ENCODE assay signal across 8 mouse cellular contexts in the genomic region with DNA sequence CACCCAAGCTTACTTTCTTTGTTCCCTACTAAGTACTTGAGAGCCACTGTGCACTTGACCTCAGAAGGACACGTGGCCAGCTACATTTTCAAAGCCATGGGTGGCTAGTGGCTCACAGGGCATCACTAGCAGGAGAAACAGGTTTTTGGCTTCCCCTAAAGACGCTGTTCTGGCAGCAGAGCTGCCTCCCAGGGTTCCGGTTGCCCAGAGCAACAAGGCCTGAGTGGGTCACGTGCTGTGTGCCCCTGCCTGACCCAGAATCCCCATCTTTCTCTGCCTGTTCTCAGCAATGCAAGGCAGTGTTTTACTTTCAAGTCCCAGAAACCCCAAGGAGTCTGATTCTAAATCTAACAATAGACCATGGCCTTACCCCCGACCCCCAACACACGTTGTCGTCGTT.
DNase-seq lines count a peak whose midpoint lies in the region; ATAC-seq lines count a peak whose summit lies in the region.

No protein-coding gene starts in this region.

- H3K4me1 ChIP-seq in hindbrain, embryonic 10.5 days (replicated peaks), result peaks cover 20% of the 10 kb centered on the region
- peaks cover 19% of the 10 kb centered on the region for H3K4me1 ChIP-seq in midbrain, embryonic 16.5 days (ENCODE audit: control insufficient read depth, insufficient read depth, low read length)

- H3K4me2 ChIP-seq in midbrain, embryonic 16.5 days (ENCODE audit: low read length), result no peak overlapping the region

- H3K4me3 ChIP-seq in hindbrain, embryonic 10.5 days, result no peak overlapping the region
- no peak overlapping the region for H3K4me3 ChIP-seq in midbrain, embryonic 16.5 days (ENCODE audit: low read depth, low read length)

- H3K9ac ChIP-seq in midbrain, embryonic 16.5 days (ENCODE audit: low read depth, low read length), result no peak overlapping the region

- peak; percentile 25; the same call in 1 of the 2 replicates for ATAC-seq in frontal cortex, adult (ENCODE audit: low TSS enrichment)
- peak; percentile 86 for ATAC-seq in midbrain, embryonic 16.5 days

- DNase-seq in frontal cortex, postnatal 14 days (ENCODE audit: low spot score in 2 of 2), result no peak
- DNase-seq in cerebellum, adult 9-11 months, result peak; percentile 88
- peak; percentile 59 for DNase-seq in hindbrain, embryonic 10.5 days (ENCODE audit: low spot score)
- DNase-seq in adrenal gland, postnatal 4 days (ENCODE audit: low spot score in 2 of 2), result no peak
- DNase-seq in adrenal gland, postnatal 36 days, result no peak
- DNase-seq in urinary bladder, postnatal 4 days (ENCODE audit: low spot score in 2 of 2), result no peak

- no peaks in the 10 kb centered on the region for H3K36me3 ChIP-seq in hindbrain, embryonic 10.5 days
- H3K36me3 ChIP-seq in midbrain, embryonic 16.5 days (ENCODE audit: control insufficient read depth, insufficient read depth, low read length), result no peaks in the 10 kb centered on the region

- no peaks in the 10 kb centered on the region for H3K9me3 ChIP-seq in hindbrain, embryonic 10.5 days
- H3K9me3 ChIP-seq in midbrain, embryonic 16.5 days (replicated peaks; ENCODE audit: control insufficient read depth, low read length, poor library complexity, severe bottlenecking), result no peaks in the 10 kb centered on the region

- H3K27me3 ChIP-seq in hindbrain, embryonic 10.5 days (ENCODE audit: insufficient read depth, poor library complexity, severe bottlenecking), result no peaks in the 10 kb centered on the region
- H3K27me3 ChIP-seq in midbrain, embryonic 16.5 days (ENCODE audit: control insufficient read depth, insufficient read depth, low read depth, low read length), result no peaks in the 10 kb centered on the region

- peak overlapping the region; percentile 72 for H3K27ac ChIP-seq in hindbrain, embryonic 10.5 days
- H3K27ac ChIP-seq in midbrain, embryonic 16.5 days (ENCODE audit: low read length), result peak overlapping the region; percentile 61; the same call in 1 of the 2 replicates

- WGBS in hindbrain, embryonic 10.5 days, result 35% methylated on average over 8 of the region's 8 CpGs
- 12% methylated on average over 8 of the region's 8 CpGs for WGBS in midbrain, embryonic 16.5 days

Comparison
In these comparisons a context has a peak if more than half of its experiments do, and no peak if none do; other contexts are left out.
1. DNase-seq: peak in cerebellum, adult 9-11 months (single experiment) and hindbrain, embryonic 10.5 days (single experiment); none in frontal cortex, postnatal 14 days (0 of 2), adrenal gland, postnatal 4 days (0 of 2), adrenal gland, postnatal 36 days (0 of 2) and urinary bladder, postnatal 4 days (0 of 2).